Mouse (Mus musculus): ENCODE measurements at regions not wholly inside any gene's neighbourhood (a gene's known extent, or its start where the extent isn't known, plus 50 kb on each side); places are given as distances from the start of the nearest gene placed in this dataset.

GRCm38 (mm10) chr7:125250970-125251585, 193.4 kb upstream of the Kdm8 start:
- TF ChIP-seq CTCF (IDR thresholded peaks at IDR 0.05; ENCODE audit: borderline replicate concordance, insufficient read depth, low read length), result no peak
- TF ChIP-seq POLR2A (IDR thresholded peaks at IDR 0.05; ENCODE audit: low read depth, low read length), result no peak
